Mouse (Mus musculus) left cerebral cortex, postnatal 10 days (tissue): Measurements from ENCODE around the gene Mgat2. TPM values are rescaled to one million over a fixed set of nuclear protein-coding genes. Genes with fewer than 3 reads are reported as not detected.

Source experiments
- microRNA-seq: library from miRNA; unstranded; fragments of <30 nt; microRNA quantifications from one replicate; pipeline ENCODE4 v1.2.0, GENCODE M21; 2022
- total RNA-seq, 2 experiments: library from RNA; stranded (reverse); gene quantifications; 2 replicates each; pipeline ENCODE4 v1.2.3; 2021

Mgat2 gene
- total RNA-seq, 2 experiments from 2014 or later, result 33.6 to 35.6 TPM

Small RNAs within 50 kb of the gene (microRNA-seq; reads per million reads assigned to microRNA genes)
- gene Gm47287, result not detected
- 1.7 reads per million for gene Gm47295

Other genes starting within 250 kb of the Mgat2 start
- 1,000 to 10,000 TPM; 1,162 to 1,211 TPM for gene Rps29, start 25.0 kb upstream of the Mgat2 start, total RNA-seq
- under 1 TPM in 1 of 2 experiments, not detected in 1; 0.22 TPM for gene Lrr1, start 15.3 kb upstream of the Mgat2 start, total RNA-seq
- 100 to 1,000 TPM; 205 to 218 TPM for gene Rpl36al, start 74 bp upstream of the Mgat2 start, total RNA-seq
- 1 to 10 TPM; 5.7 to 7.1 TPM for gene Gm49383, start 12.9 kb downstream of the Mgat2 start, total RNA-seq
- 1 to 10 TPM; 1.9 to 2.8 TPM for gene Dnaaf2, start 14.3 kb downstream of the Mgat2 start, total RNA-seq
- gene Gm49384, start 20.1 kb downstream of the Mgat2 start, total RNA-seq, result 1 to 10 TPM; 3.0 to 4.9 TPM
- 1 to 10 TPM; 1.2 to 1.7 TPM for gene Pole2, start 44.0 kb downstream of the Mgat2 start, total RNA-seq
- 10 to 100 TPM; 15.0 to 16.7 TPM for gene Klhdc1, start 57.0 kb downstream of the Mgat2 start, total RNA-seq
- 100 to 1,000 TPM; 140 to 143 TPM for gene Klhdc2, start 112.5 kb downstream of the Mgat2 start, total RNA-seq
- 10 to 100 TPM; 38.2 to 40.8 TPM for gene Nemf, start 173.0 kb downstream of the Mgat2 start, total RNA-seq
- 10 to 100 TPM; 61.6 to 62.8 TPM for gene Arf6, start 188.0 kb downstream of the Mgat2 start, total RNA-seq
- 1 to 10 TPM; 1.4 to 1.6 TPM for gene Gm9887, start 188.3 kb downstream of the Mgat2 start, total RNA-seq